Mouse (Mus musculus) lung, postnatal 0 days (tissue): ENCODE measurements around the gene Tor1b.

ENCODE experiments used
- CTCF ChIP-seq: IDR thresholded peaks from 2 replicates; pipeline ENCODE4 v1.5.1; 2016; ENCODE audit warnings: antibody characterized with exemption, mild to moderate bottlenecking
- EP300 ChIP-seq: IDR thresholded peaks from 2 replicates; pipeline ENCODE4 v1.6.1; 2016; ENCODE audit warnings: antibody characterized with exemption, mild to moderate bottlenecking, control low read depth

GRCm38 (mm10) chr2:30952824-30953490 is at the start of gene Tor1b:
- TF ChIP-seq EP300 (no peak), CTCF (peak; percentile 54)
